Mouse (Mus musculus): ENCODE data around the gene Cbln4. TPM values are rescaled to one million over a fixed set of nuclear protein-coding genes. Genes with fewer than 3 reads are reported as not detected.

The Cbln4 gene
- total RNA-seq, 2 experiments from 2014 or later, result not detected

Other genes with a start within 250 kb of the Cbln4 start
- not detected for gene Mc3r, start 205.0 kb upstream of the Cbln4 start, total RNA-seq (2021)

Data from adrenal gland, postnatal 36 days (tissue).